Mouse (Mus musculus) hindbrain, postnatal 0 days (tissue): ENCODE measurements around the gene Usp19. TPM values are rescaled to one million over a fixed set of nuclear protein-coding genes. Genes with fewer than 3 reads are reported as not detected.
A peak's percentile ranks its signal among the peaks of the same experiment; 100 is the strongest.

Experiments used
- ATAC-seq: fragments of 200-750 bp; cut with Nextera tagmentation; 2 replicates; pipeline ENCODE4 v1.8.0; 2017; ENCODE audit warnings: mild to moderate bottlenecking, moderate TSS enrichment, moderate library complexity
- DNase-seq: peaks from one replicate; pipeline ENCODE4 v3.0.0-alpha.2; 2015; ENCODE audit warnings: low spot score
- H3K27ac ChIP-seq: fragments of 300-500 bp; sonication (generic); 2 replicates; pipeline ENCODE4 v1.5.1; 2014; ENCODE audit warnings: mild to moderate bottlenecking
- H3K27me3 ChIP-seq: fragments of 300-500 bp; sonication (generic); 2 replicates; pipeline ENCODE4 v1.6.1; 2014; ENCODE audit warnings: low read length, mixed read lengths; ENCODE audit not compliant: insufficient read depth
- H3K36me3 ChIP-seq: fragments of 300-500 bp; sonication (generic); 2 replicates; pipeline ENCODE4 v1.6.1; 2014; ENCODE audit warnings: low read length, mixed read lengths; ENCODE audit not compliant: insufficient read depth
- H3K4me1 ChIP-seq: fragments of 300-500 bp; sonication (generic); 2 replicates; pipeline ENCODE4 v1.6.1; 2014; ENCODE audit warnings: antibody characterized with exemption, low read length, mixed read lengths; ENCODE audit not compliant: insufficient read depth
- H3K4me2 ChIP-seq: fragments of 300-500 bp; sonication (generic); 2 replicates; pipeline ENCODE4 v1.6.1; 2014; ENCODE audit warnings: low read depth, mild to moderate bottlenecking, low read length, moderate library complexity, mixed read lengths
- H3K4me3 ChIP-seq: fragments of 300-500 bp; sonication (generic); 2 replicates; pipeline ENCODE4 v1.5.1; 2014; ENCODE audit warnings: low read length
- H3K9ac ChIP-seq: fragments of 300-500 bp; sonication (generic); replicated peaks from 2 replicates; pipeline ENCODE4 v1.6.1; 2014; ENCODE audit warnings: mild to moderate bottlenecking, low read length, moderate library complexity, mixed read lengths
- H3K9me3 ChIP-seq: fragments of 300-500 bp; sonication (generic); 2 replicates; pipeline ENCODE4 v1.6.1; 2016; ENCODE audit warnings: low read length, mixed read lengths
- CTCF ChIP-seq: IDR thresholded peaks from 2 replicates; pipeline ENCODE4 v1.5.1; 2016; ENCODE audit warnings: antibody characterized with exemption, control low read depth, low read depth
- WGBS: fragments of 180-500 bp; shearing (Covaris S2); extraction: QIAGEN DNeasy Blood & Tissue Kit; methylation state at CpG from one replicate; pipeline ENCODE4 v1.1.7; 2014; 5-methylcytosine and 5-hydroxymethylcytosine counted together
- polyA plus RNA-seq: library from polyadenylated mRNA; unstranded; fragments of >200 nt; fragmentation: Nextera tagmentation; extraction: Ambion mirVana; gene quantifications from 2 replicates; pipeline ENCODE4 v1.2.1, GENCODE M21; 2015
- total RNA-seq: library from RNA; depleted of rRNA; stranded (reverse); fragments of >200 nt; gene quantifications from 2 replicates; pipeline ENCODE4 v1.2.3, GENCODE M21; 2014

Gene Usp19
- total and polyA plus RNA-seq, 2 experiments from 2014 or later = 52.0 to 104 TPM

- no peak for ATAC-seq
- DNase-seq = no peak
- H3K27me3 ChIP-seq = no peaks in the 10 kb centered on the region
- H3K9ac ChIP-seq = no peak overlapping the region
- H3K4me1 ChIP-seq = peaks cover 10% of the 10 kb centered on the region
- no peak for TF ChIP-seq CTCF
- 87% methylated on average over 10 of the region's 10 CpGs for WGBS
- H3K4me2 ChIP-seq = no peak overlapping the region
- H3K27ac ChIP-seq = no peak overlapping the region
- H3K9me3 ChIP-seq = no peaks in the 10 kb centered on the region
- H3K36me3 ChIP-seq = no peaks in the 10 kb centered on the region
- no peak overlapping the region for H3K4me3 ChIP-seq
Observed at GRCm38 (mm10) chr9:108456953-108457352, 33.4 kb upstream of the Usp19 start.

- peak overlapping the region; percentile 95 for H3K4me2 ChIP-seq
- ATAC-seq (peak; percentile 25; the same call in 1 of the 2 replicates), DNase-seq (no peak)
- H3K27me3 ChIP-seq = no peaks in the 10 kb centered on the region
- peak overlapping the region; percentile 91; the same call in 1 of the 2 replicates for H3K27ac ChIP-seq
- TF ChIP-seq CTCF = no peak
- H3K9ac ChIP-seq = no peak overlapping the region; the same call in 1 of the 2 replicates
- H3K4me3 ChIP-seq = peak overlapping the region; percentile 91
- peaks cover 3% of the 10 kb centered on the region for H3K4me1 ChIP-seq
- no peaks in the 10 kb centered on the region for H3K9me3 ChIP-seq
- WGBS = 91% methylated on average over 1 of the region's 1 CpGs
- H3K36me3 ChIP-seq = peaks cover 15% of the 10 kb centered on the region; the same call in 1 of the 2 replicates
Observed at GRCm38 (mm10) chr9:108459939-108460318, 30.5 kb upstream of the Usp19 start.

DNA sequence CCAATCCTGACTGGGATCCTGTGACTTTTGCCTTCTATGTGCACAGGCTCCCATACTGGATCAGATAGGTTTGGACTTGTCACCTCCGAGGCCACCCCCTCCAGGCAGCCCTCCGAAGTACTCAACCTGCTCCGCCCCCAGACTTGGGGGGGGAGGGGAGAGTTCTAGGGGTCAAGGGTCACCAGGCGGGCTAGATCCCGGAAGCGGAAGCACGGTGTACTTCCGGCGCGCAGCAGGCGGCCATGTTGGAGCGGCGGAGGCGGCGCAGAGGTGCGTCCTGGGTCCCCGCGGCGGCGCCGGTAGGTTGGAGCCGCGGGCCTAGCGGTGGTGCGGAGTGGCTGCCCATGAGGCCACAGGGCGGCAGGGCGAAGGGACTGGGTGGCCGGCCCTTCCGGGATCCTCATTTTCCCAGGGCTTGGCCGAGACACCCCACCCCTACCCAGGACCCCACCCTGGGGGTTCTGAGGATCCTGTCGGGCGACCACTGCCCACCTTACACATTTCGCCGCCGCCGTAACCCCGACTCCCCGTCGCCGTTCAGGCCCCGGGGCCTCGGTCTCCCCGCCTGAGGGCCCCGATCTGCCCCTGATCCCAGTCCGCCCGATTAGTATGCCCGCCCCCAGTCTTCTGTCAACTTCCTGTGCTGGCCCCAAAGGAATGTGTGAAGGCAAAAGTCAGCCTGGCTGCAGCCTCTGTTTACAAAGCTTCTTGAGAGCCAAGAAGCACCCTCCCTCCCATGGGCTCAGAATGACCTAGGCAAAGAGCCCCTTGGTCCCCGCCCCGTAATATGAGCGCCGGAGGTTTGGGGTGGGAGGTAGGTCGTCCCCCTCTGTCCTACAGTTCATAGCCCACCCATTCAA, 29.9 kb upstream of the Usp19 start, which contains the start of gene Ccdc71:
Ccdc71 (plus strand) TSS at position 209 of the 860 bp plus-strand sequence.
- 1% methylated on average over 39 of the region's 52 CpGs for WGBS
- peak within 1 kb of the TSS; percentile 91 for H3K4me3 ChIP-seq
- H3K27ac ChIP-seq = peak within 1 kb of the TSS; percentile 91
- no peak for TF ChIP-seq CTCF
- H3K27me3 ChIP-seq = no peaks in the 10 kb centered on the region
- no peaks in the 10 kb centered on the region for H3K9me3 ChIP-seq
- H3K4me2 ChIP-seq = peak within 1 kb of the TSS; percentile 95
- H3K9ac ChIP-seq = peak within 1 kb of the TSS; percentile 89
- peak; percentile 89 for ATAC-seq
- peak; percentile 94 for DNase-seq
- peaks cover 3% of the 10 kb centered on the region for H3K4me1 ChIP-seq
- H3K36me3 ChIP-seq = peaks cover 18% of the 10 kb centered on the region; the same call in 1 of the 2 replicates

- Histone ChIP-seq H3K4me2 (peak within 1 kb of the TSS; percentile 95), H3K9me3 (no peaks in the 10 kb centered on the region), H3K36me3 (peaks cover 19% of the 10 kb centered on the region; the same call in 1 of the 2 replicates), H3K27ac (peak within 1 kb of the TSS; percentile 91), H3K4me1 (peaks cover 3% of the 10 kb centered on the region), H3K9ac (peak within 1 kb of the TSS; percentile 89), H3K27me3 (no peaks in the 10 kb centered on the region), H3K4me3 (peak within 1 kb of the TSS; percentile 91)
- ATAC-seq (no peak), DNase-seq (no peak)
- TF ChIP-seq CTCF = no peak
- 22% methylated on average over 11 of the region's 11 CpGs for WGBS
Observed at GRCm38 (mm10) chr9:108461181-108461631, 29.2 kb upstream of the Usp19 start, which contains the start of gene Klhdc8b. Gene Klhdc8b, minus strand, starts transcription at chr9:108461581.

DNA sequence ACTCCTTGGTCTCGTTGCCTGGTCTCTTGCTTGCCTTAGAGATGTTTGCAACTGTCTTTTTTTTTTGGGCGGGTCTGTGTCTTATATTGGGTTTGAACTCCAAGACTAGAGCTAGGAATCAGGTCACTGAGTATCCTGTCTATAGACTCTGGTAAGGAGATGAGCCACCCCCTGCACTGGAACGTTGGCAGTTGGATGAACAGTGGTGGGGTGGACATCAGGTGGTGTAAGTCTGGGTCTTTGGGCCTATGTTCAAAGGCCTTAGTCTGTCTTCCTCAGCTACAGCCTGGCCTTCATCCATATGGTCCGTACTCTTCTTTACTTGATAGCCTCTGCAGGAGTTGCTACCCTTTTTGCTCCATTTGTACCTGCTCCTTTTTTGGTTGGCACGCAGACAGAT, 28.7 kb upstream of the Usp19 start:
- peak overlapping the region; percentile 91; the same call in 1 of the 2 replicates for H3K4me3 ChIP-seq
- no peaks in the 10 kb centered on the region for H3K9me3 ChIP-seq
- DNase-seq = no peak
- H3K4me2 ChIP-seq = peak overlapping the region; percentile 95
- peaks cover 3% of the 10 kb centered on the region for H3K4me1 ChIP-seq
- 90% methylated on average over 5 of the region's 5 CpGs for WGBS
- H3K36me3 ChIP-seq = peaks cover 19% of the 10 kb centered on the region; the same call in 1 of the 2 replicates
- no peak for ATAC-seq
- no peak overlapping the region for H3K27ac ChIP-seq
- no peaks in the 10 kb centered on the region for H3K27me3 ChIP-seq
- no peak overlapping the region for H3K9ac ChIP-seq
- no peak for TF ChIP-seq CTCF

DNA sequence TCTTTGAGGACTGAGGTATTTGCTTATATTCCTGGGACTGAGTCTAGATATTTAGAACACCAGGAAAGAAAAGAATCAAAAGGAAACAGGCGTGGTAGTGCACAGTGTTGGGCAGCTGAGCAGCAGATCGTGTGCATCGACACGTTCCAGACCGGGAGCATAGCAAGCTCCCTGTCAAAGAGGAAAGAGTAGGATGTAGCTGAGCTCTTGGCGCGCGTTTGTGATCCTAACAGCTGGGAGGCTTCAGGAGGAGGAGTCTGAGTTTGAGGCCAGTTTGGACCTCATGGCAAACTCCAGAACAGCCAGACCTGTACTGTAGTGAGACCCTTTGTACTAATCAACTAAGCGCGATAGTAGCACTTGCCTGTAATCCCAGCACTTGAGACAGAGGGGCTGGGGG, 28.2 kb upstream of the Usp19 start:
- H3K4me1 ChIP-seq = peaks cover 3% of the 10 kb centered on the region
- TF ChIP-seq CTCF = no peak
- ATAC-seq (no peak), DNase-seq (no peak)
- 86% methylated on average over 10 of the region's 10 CpGs for WGBS
- no peak overlapping the region for H3K9ac ChIP-seq
- H3K4me2 ChIP-seq = peak overlapping the region; percentile 95; the same call in 1 of the 2 replicates
- no peaks in the 10 kb centered on the region for H3K27me3 ChIP-seq
- no peak overlapping the region for H3K27ac ChIP-seq
- H3K9me3 ChIP-seq = no peaks in the 10 kb centered on the region
- H3K4me3 ChIP-seq = no peak overlapping the region
- peaks cover 19% of the 10 kb centered on the region; the same call in 1 of the 2 replicates for H3K36me3 ChIP-seq
